Mouse (Mus musculus) right cerebral cortex, postnatal 25 days (tissue): ENCODE measurements around the gene Slc39a7.
"Not testable (repeated sequence)": the region's sequence is repeated elsewhere in the genome, so short reads cannot be mapped to it uniquely, and the experiment has no call there.

Source experiments
- DNase-seq: peaks from one replicate; pipeline ENCODE4 v3.0.0; 2022

The Slc39a7 gene

DNA sequence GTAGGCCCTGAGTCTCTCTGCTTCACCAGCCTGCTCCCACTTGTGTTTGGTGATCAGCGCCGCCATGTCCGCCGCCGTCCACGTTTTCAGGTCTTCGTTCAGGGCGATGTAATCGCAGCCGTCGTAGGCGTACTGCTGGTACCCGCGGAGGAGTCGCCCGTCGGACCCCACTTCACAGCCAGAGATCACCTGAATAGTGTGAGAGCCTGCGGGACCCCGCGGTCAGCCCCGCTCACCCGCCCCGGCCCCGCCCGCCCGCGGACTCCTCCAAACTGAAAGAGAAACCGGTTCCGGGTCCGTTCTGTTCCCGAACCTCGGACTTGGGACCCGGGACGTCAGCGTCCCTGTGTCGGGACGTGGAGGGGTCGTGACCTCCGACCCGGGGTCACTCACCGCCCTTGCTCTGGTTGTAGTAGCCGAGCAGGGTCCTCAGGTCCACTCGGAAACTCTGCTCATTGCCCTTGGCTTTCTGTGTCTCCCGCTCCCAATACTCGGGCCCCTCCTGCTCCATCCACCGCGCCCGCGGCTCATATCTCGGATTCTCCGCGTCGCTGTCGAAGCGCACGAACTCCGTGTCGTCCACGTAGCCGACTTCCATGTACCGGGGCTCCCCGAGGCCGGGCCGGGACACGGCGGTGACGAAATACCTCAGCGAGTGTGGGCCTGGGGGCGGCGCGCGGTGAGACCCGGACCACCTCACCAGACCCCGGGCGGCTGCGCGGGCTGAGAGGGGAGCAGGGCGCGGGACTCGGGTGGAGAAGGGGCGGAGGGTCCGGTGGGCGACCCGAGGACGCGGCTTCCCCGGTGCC lies 31.9 kb downstream of the Slc39a7 start:
- DNase-seq, result no peak

GRCm38 (mm10) chr17:33998697-33999096 lies 32.8 kb downstream of the Slc39a7 start:
- not testable (repeated sequence) for DNase-seq

DNA sequence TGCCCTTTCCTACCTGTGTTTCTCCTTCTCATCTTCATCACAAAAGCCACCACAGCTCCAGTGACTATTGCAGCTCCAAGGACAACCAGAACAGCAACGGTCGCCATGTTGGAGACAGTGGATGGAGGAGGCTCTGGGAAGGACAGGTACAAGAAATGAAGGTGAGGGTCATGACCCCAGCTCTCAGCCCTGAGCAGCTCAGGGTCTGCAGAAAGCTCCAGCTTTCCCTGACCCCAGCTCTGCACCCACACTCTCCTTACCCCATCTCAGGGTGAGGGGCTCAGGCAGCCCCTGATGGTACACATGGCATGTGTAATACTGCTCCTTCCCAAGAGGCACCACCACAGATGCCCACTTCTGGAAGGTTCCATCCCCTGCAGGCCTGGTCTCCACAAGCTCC lies 34.5 kb downstream of the Slc39a7 start:
- DNase-seq, result not testable (repeated sequence)

DNA sequence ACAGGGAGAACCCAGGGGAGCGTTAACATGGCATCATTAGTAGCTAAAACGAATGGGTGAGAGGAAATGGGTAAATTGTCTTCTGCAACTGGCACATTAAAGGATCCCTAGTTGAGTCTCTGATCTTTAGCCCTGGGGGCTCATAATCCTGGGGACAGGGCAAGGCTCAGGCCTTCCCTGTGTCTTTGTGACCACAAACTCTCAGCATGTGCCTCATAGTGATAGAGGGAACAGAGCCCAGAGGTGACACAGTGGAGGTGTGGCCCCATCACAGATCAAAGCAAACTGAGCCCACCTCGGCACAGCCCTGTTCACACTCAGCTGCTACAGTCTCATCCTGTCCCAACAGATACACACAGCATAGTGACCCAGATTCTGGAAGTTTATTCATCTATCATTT lies 35.8 kb downstream of the Slc39a7 start:
- no peak for DNase-seq

DNA sequence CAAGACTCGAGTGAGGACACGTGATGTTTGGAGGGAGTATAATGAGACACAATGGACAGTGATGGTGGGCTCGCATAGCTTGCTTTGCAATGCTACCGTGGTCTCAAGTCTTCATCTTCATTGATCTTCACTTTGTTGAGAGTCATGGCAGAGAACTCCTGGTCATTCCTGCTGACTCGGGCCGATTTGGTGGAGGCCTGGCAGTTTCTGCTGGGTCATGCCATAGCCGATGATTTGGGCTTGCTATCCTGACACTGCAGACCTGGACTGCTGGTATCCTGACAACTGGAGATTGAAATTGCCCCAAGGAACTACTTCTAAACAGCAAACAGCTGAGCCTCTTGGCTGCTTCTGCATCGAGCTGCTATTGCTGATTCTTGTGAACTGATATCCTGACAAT lies 36.5 kb downstream of the Slc39a7 start:
- DNase-seq, result no peak

DNA sequence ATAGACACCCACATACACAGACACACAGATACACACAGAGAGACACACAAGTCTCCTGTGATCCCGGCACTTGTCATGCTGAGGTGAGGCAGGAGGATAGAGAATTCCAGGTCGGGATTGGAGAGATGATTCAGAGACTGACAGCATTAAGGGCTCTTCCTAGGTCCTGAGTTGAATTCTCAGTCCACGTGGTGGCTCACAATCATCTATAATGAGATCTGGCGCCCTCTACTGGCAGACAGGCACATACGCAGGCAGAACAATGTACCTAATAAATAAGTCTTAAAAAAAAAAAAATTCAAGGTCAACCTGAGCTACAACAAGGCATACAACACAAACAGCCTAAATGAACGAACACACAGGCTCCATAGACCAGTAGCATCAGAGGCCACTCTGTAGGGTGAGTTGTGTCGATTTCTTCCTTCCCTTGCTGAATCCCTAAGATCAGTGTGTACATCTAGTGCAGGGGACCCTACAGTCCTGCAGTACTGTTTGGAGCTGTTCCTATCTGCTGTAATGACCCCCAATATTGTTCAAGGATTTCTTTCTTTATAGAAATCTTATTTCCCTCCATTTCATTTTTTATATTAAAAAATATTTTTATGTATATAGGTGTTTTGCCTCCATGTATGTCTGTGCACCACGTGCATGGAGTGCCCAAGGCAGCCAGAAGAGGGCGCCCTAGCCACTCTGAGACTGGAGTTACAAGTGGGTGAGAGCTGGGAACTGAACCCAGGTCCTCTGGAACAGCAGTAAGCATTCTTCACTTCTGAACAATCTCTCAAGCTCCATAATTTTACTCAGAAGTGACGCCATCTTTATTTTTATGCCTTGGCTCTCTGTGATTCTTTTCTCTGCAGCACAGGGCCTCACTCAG lies 39.5 kb downstream of the Slc39a7 start:
- no peak for DNase-seq

GRCm38 (mm10) chr17:33982136-33982535 lies 49.3 kb downstream of the Slc39a7 start:
- not testable (repeated sequence) for DNase-seq

DNA sequence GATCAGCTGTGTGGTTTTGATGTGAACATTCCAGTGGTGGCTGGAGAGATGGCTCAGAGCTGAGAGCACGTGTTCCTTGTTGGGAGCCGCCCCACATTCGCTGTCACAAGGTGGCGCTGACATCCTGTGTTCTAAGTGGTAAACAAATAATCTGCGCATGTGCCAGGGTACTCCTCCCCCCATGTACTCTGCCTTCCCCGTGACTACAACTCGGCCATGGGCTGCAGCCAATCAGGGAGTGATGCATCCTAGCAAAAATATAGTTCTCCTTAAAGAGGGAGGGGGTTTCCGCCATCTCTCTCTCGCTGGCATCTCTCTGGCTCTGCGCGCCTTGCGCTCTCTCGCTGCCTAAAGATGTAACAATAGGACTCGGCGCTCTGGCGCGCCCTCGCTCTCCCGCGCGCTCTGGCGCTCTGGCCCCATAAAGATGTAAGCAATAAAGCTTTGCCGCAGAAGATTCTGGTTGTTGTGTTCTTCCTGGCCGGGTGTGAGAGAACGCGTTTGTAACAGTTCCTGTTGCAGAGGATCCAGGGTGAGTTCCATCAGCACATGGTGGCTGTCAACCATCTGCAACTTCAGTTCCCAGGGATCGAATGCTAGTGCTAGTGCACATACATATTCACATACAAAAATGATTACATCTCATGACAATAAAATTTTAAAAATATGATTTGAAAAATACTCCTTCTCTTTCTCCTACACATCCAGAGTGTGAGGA lies 50.1 kb downstream of the Slc39a7 start:
- peak; percentile 81 for DNase-seq

GRCm38 (mm10) chr17:33980181-33981035 lies 51.1 kb downstream of the Slc39a7 start:
- DNase-seq, result no peak

DNA sequence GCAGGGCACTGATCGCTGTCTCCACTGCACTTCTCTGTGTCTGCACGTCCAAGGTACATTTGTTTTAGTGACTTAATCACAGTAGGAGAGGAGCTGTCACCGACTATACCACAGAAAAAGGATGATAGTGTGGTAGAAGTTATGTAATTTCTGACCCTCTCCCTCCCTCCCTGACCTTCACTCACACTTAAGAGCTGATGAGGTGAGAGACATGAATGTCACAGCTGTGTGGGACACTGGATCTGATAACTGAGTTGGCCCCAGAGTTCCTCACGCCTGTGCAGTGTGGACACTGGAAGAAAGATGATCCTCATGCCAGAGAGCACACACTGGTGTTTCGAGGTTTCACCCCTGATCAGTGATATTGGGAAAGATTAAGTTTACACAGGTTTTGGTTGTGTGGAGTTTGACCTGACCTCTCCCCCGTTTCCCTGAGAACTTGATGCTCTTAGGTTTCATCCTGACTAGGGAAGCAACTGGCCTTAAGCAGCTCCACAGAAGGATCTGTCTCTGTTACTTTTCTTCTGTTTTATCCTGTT lies 51.9 kb downstream of the Slc39a7 start:
- DNase-seq, result no peak

GRCm38 (mm10) chr17:33978631-33979031 lies 52.9 kb downstream of the Slc39a7 start:
- DNase-seq, result no peak
